Mouse (Mus musculus) erythroblast, embryonic 14.5 days (primary cell): Measurements from ENCODE around the gene Gm8764.

Experiments
- GATA1 ChIP-seq: IDR thresholded peaks from 2 replicates; pipeline ENCODE4 v1.6.1; 2012; ENCODE audit warnings: low read length, inconsistent platforms, mixed read lengths
- TAL1 ChIP-seq: IDR thresholded peaks from 3 replicates; pipeline ENCODE4 v1.6.1; 2012; ENCODE audit warnings: low read length, inconsistent platforms, mixed read lengths

- TF ChIP-seq GATA1 (no peak), TAL1 (no peak)
Observed at GRCm38 (mm10) chr10:104209655-104210054, 49.8 kb downstream of the Gm8764 start.
